Mouse (Mus musculus): ENCODE results near the gene Tmem156. TPM values are rescaled to one million over a fixed set of nuclear protein-coding genes. Genes with fewer than 3 reads are reported as not detected.
A peak's percentile ranks its signal among the peaks of the same experiment; 100 is the strongest.

The Tmem156 gene
- polyA plus RNA-seq, 1 experiment from 2014 or later, result 0.74 TPM

DNA sequence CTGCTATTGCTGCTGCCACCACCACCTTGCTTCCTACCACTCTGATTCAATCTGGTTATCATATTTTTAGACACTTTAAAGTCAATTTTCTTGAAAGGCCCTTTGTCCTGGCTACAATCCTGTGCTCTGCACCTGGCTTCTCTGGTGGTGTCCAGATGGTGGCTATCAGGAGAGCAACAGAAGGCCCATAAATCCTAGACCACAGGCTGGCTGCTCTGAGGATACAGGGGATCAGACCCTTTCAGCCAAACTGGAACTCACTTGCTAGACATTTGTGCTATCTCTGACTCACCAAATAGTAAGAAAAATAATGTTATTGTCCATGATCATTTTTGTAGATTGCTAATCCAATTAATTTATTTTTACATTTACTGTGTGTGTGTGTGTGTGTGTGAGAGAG is 1.8 kb upstream of the Tmem156 start:
- H3K4me3 ChIP-seq (ENCODE audit: low read depth, low read length), result no peak overlapping the region
- H3K9ac ChIP-seq (ENCODE audit: low read length), result no peak overlapping the region
- no peak overlapping the region for H3K27ac ChIP-seq (ENCODE audit: low read depth)
- H3K9me3 ChIP-seq (ENCODE audit: control insufficient read depth, low read length), result no peaks in the 10 kb centered on the region
- DNase-seq (ENCODE audit: low spot score) (no peak), ATAC-seq (replicated peaks; ENCODE audit: low FRiP score, low TSS enrichment, low read depth) (no peak)
- H3K36me3 ChIP-seq (ENCODE audit: control insufficient read depth, insufficient read depth, low read length), result no peaks in the 10 kb centered on the region
- peaks cover 10% of the 10 kb centered on the region for H3K4me1 ChIP-seq (replicated peaks; ENCODE audit: control insufficient read depth, insufficient read depth, low read length)
- no peak overlapping the region for H3K4me2 ChIP-seq (ENCODE audit: low read length)
- H3K27me3 ChIP-seq (replicated peaks; ENCODE audit: control insufficient read depth, insufficient read depth, low read length), result no peaks in the 10 kb centered on the region

DNA sequence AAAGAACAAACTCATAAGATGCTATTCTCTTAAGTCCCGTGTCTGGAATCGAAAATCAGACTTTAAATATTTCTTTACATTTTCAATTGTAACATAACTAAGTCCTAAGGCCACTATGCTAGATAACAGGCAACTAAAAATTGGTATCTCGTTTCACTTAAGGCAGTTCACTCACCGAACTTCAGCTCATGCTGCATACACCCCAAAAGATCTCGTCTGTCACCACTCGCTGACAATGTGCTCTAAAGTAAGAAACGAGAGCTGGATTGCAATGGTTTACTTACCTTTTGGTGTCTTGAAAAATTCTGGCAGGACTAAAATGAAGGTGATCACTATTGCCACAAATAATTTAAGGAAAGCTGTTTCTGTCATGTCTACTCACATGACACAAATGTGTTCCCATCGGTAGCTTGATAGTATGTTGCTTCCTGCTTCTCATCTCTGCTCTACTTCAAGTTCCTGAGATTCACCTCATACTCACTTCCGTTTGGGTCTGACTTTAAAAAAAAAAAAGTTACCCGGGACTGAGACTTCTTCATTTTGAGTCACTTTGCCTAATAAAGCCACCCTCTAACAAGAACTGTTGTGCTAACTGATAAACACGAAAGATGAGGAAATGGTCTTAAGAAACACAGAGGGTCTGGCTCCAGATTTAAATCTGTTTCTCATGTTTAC is 611 bp downstream of the Tmem156 start:
- Histone ChIP-seq H3K4me2 (ENCODE audit: low read length) (0 out of 2 replicates have a peak overlapping the region, but pooled peaks have one; percentile 7), H3K4me3 (ENCODE audit: low read depth, low read length) (no peak overlapping the region), H3K9me3 (ENCODE audit: control insufficient read depth, low read length) (no peaks in the 10 kb centered on the region), H3K27me3 (replicated peaks; ENCODE audit: control insufficient read depth, insufficient read depth, low read length) (no peaks in the 10 kb centered on the region), H3K27ac (ENCODE audit: low read depth) (peak overlapping the region; percentile 30; the same call in 1 of the 2 replicates), H3K9ac (ENCODE audit: low read length) (no peak overlapping the region), H3K36me3 (ENCODE audit: control insufficient read depth, insufficient read depth, low read length) (no peaks in the 10 kb centered on the region), H3K4me1 (replicated peaks; ENCODE audit: control insufficient read depth, insufficient read depth, low read length) (peaks cover 7% of the 10 kb centered on the region)
- WGBS, result 54% methylated on average over 11 of the region's 11 CpGs
- DNase-seq (ENCODE audit: low spot score) (no peak), ATAC-seq (replicated peaks; ENCODE audit: low FRiP score, low TSS enrichment, low read depth) (no peak)

DNA sequence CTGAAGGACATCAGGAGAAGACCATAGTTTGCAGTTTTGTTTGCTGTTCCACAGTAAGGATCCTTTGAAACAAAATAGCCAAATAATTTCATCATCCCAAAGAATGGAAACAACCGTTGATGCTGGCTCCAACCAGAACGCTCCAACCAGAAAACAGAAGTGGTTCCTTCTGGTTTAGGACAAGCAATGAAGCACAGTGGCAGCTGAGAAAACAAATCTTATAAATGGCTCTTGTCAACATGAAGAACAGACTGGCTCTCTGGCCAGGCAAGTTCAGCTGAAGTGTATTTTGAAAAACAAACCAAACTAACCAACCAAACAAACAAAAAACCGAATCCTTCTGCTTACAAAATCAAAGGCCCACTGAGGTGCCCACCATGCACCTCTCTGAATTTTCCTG is 2.2 kb downstream of the Tmem156 start:
- no peak for DNase-seq (ENCODE audit: low spot score)
- Histone ChIP-seq H3K27ac (ENCODE audit: low read depth) (no peak overlapping the region), H3K4me3 (ENCODE audit: low read depth, low read length) (no peak overlapping the region), H3K4me1 (replicated peaks; ENCODE audit: control insufficient read depth, insufficient read depth, low read length) (peaks cover 7% of the 10 kb centered on the region), H3K9ac (ENCODE audit: low read length) (no peak overlapping the region), H3K9me3 (ENCODE audit: control insufficient read depth, low read length) (no peaks in the 10 kb centered on the region), H3K27me3 (replicated peaks; ENCODE audit: control insufficient read depth, insufficient read depth, low read length) (no peaks in the 10 kb centered on the region), H3K36me3 (ENCODE audit: control insufficient read depth, insufficient read depth, low read length) (no peaks in the 10 kb centered on the region), H3K4me2 (ENCODE audit: low read length) (no peak overlapping the region)
- ATAC-seq (replicated peaks; ENCODE audit: low FRiP score, low TSS enrichment, low read depth), result no peak
- WGBS, result 72% methylated on average over 3 of the region's 3 CpGs

DNA sequence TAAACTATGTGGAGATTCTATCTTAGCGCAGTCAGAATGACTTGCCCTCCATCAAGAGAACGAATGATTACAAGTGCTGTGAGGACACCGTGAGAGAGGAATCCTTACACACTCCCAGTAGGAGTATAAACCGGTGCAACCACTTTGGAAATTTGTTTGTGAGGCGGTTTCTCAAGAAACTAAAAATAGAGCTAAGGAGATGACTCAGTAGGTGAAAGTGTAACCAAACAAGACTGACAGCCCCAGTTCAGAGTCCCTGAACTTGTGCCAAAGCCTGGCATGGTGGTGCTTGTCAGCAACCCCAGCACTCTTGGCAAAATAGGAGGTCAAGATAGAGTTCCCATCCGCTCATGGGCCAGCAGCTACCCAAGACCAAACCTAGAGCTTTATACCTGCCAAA is 5.4 kb downstream of the Tmem156 start:
- H3K4me3 ChIP-seq (ENCODE audit: low read depth, low read length), result no peak overlapping the region
- no peaks in the 10 kb centered on the region for H3K4me1 ChIP-seq (replicated peaks; ENCODE audit: control insufficient read depth, insufficient read depth, low read length)
- no peak for DNase-seq (ENCODE audit: low spot score)
- H3K27ac ChIP-seq (ENCODE audit: low read depth), result no peak overlapping the region
- no peak for ATAC-seq (replicated peaks; ENCODE audit: low FRiP score, low TSS enrichment, low read depth)
- H3K9ac ChIP-seq (ENCODE audit: low read length), result no peak overlapping the region
- H3K9me3 ChIP-seq (ENCODE audit: control insufficient read depth, low read length), result no peaks in the 10 kb centered on the region
- WGBS, result 72% methylated on average over 6 of the region's 6 CpGs
- no peaks in the 10 kb centered on the region for H3K36me3 ChIP-seq (ENCODE audit: control insufficient read depth, insufficient read depth, low read length)
- H3K27me3 ChIP-seq (replicated peaks; ENCODE audit: control insufficient read depth, insufficient read depth, low read length), result no peaks in the 10 kb centered on the region
- no peak overlapping the region for H3K4me2 ChIP-seq (ENCODE audit: low read length)

DNA sequence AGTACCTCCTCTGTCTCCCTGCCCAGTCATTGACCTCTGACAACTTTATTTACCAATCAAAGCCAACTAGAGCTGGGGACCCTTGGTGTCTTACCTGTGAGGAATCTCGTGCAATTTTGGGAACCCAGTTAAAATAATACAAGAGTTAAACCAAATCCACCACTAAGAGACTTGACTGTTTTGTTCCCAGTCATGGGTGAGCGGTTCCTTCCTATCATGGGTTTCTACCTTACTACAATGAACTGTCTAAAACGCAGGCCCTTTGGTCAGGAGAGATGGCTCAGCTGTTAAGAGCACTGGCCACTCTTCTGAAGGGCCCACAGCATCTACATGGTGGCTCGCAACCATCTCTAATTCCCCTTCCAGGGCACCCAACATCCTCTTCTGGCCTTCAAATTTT is 10.1 kb downstream of the Tmem156 start:
- ATAC-seq (replicated peaks; ENCODE audit: low FRiP score, low TSS enrichment, low read depth), result no peak
- Histone ChIP-seq H3K27me3 (replicated peaks; ENCODE audit: control insufficient read depth, insufficient read depth, low read length) (no peaks in the 10 kb centered on the region), H3K4me1 (replicated peaks; ENCODE audit: control insufficient read depth, insufficient read depth, low read length) (0 out of 2 replicates have a peak, but pooled peaks cover 3% of the 10 kb centered on the region), H3K9me3 (ENCODE audit: control insufficient read depth, low read length) (no peaks in the 10 kb centered on the region), H3K4me2 (ENCODE audit: low read length) (no peak overlapping the region), H3K4me3 (ENCODE audit: low read depth, low read length) (no peak overlapping the region), H3K27ac (ENCODE audit: low read depth) (no peak overlapping the region), H3K9ac (ENCODE audit: low read length) (no peak overlapping the region), H3K36me3 (ENCODE audit: control insufficient read depth, insufficient read depth, low read length) (no peaks in the 10 kb centered on the region)
- no peak for DNase-seq (ENCODE audit: low spot score)
- WGBS, result 81% methylated on average over 4 of the region's 4 CpGs

DNA sequence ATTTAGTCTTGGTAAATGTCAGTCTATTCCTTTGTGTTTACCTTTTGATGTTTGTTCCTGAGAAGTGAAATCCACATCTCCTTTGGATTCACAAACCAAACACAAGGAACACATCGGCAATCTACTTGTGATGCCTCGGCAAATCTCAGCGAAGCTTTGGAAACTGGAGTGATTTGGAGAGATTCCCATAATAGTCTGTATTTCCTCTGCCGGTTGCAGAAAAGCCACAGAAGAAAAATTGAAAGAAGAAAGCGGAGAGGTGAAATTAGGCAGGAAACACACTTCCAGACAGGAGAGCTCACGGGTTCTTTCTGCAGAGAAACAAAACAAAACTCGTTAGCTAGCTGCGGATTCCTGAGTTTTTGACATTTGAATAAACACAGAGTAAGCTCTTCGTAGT is 12.1 kb downstream of the Tmem156 start:
- Histone ChIP-seq H3K4me3 (ENCODE audit: low read depth, low read length) (peak overlapping the region; percentile 34), H3K36me3 (ENCODE audit: control insufficient read depth, insufficient read depth, low read length) (no peaks in the 10 kb centered on the region), H3K9ac (ENCODE audit: low read length) (peak overlapping the region; percentile 30; the same call in 1 of the 2 replicates), H3K9me3 (ENCODE audit: control insufficient read depth, low read length) (no peaks in the 10 kb centered on the region), H3K4me1 (replicated peaks; ENCODE audit: control insufficient read depth, insufficient read depth, low read length) (0 out of 2 replicates have a peak, but pooled peaks cover 3% of the 10 kb centered on the region), H3K27me3 (replicated peaks; ENCODE audit: control insufficient read depth, insufficient read depth, low read length) (no peaks in the 10 kb centered on the region), H3K27ac (ENCODE audit: low read depth) (peak overlapping the region; percentile 20; the same call in 1 of the 2 replicates), H3K4me2 (ENCODE audit: low read length) (peak overlapping the region; percentile 48)
- ATAC-seq (replicated peaks; ENCODE audit: low FRiP score, low TSS enrichment, low read depth), result no peak
- WGBS, result 30% methylated on average over 9 of the region's 9 CpGs
- no peak for DNase-seq (ENCODE audit: low spot score)

DNA sequence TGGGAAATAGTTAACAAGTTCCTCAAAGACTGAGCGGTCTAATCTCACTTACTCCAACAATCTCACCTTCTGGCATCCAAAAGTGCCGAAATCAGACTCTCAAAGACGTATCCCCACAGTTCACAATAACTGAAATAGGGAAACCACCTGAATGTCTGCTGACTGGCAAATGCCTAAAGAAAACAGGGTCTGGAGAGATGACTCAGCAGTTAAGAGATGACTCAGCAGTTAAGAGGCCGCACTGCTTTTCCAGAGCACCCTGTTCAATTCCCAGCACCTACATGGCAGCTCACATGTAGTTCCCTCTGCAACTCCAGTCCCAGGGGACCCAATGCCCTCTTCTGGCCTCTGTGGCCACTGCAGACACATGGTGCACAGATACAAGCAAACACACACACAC is 13.9 kb downstream of the Tmem156 start:
- no peak overlapping the region for H3K4me3 ChIP-seq (ENCODE audit: low read depth, low read length)
- H3K36me3 ChIP-seq (ENCODE audit: control insufficient read depth, insufficient read depth, low read length), result no peaks in the 10 kb centered on the region
- H3K9ac ChIP-seq (ENCODE audit: low read length), result no peak overlapping the region
- H3K4me1 ChIP-seq (replicated peaks; ENCODE audit: control insufficient read depth, insufficient read depth, low read length), result 0 out of 2 replicates have a peak, but pooled peaks cover 3% of the 10 kb centered on the region
- ATAC-seq (replicated peaks; ENCODE audit: low FRiP score, low TSS enrichment, low read depth), result no peak
- no peak overlapping the region for H3K27ac ChIP-seq (ENCODE audit: low read depth)
- WGBS, result 90% methylated on average over 4 of the region's 4 CpGs
- H3K4me2 ChIP-seq (ENCODE audit: low read length), result no peak overlapping the region
- DNase-seq (ENCODE audit: low spot score), result no peak
- H3K27me3 ChIP-seq (replicated peaks; ENCODE audit: control insufficient read depth, insufficient read depth, low read length), result no peaks in the 10 kb centered on the region
- H3K9me3 ChIP-seq (ENCODE audit: control insufficient read depth, low read length), result no peaks in the 10 kb centered on the region

DNA sequence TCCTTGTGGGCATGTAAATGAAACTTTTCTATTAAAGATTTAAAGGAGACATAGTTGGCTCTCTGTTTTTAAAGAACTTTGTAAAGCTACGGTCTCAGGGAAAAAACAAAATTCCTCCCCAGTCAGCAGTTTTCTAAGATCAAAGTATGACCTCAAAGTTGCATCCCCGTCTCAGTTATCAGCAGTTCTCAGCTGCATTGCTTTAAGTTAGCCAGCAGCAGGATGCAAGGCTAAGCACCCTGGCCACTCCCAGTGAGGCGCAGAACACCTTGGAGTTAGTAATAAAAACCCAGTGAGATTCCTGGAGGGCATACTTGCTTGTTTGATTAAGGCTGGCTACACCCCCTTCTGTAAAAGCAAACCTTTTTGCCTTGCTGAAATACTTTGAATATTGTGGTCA is 15.2 kb downstream of the Tmem156 start:
- H3K4me2 ChIP-seq (ENCODE audit: low read length), result no peak overlapping the region
- no peak overlapping the region for H3K27ac ChIP-seq (ENCODE audit: low read depth)
- ATAC-seq (replicated peaks; ENCODE audit: low FRiP score, low TSS enrichment, low read depth) (no peak), DNase-seq (ENCODE audit: low spot score) (no peak)
- no peaks in the 10 kb centered on the region for H3K36me3 ChIP-seq (ENCODE audit: control insufficient read depth, insufficient read depth, low read length)
- H3K9me3 ChIP-seq (ENCODE audit: control insufficient read depth, low read length), result no peaks in the 10 kb centered on the region
- H3K4me3 ChIP-seq (ENCODE audit: low read depth, low read length), result no peak overlapping the region
- no peak overlapping the region for H3K9ac ChIP-seq (ENCODE audit: low read length)
- WGBS, result 28% methylated on average over 3 of the region's 3 CpGs
- no peaks in the 10 kb centered on the region for H3K27me3 ChIP-seq (replicated peaks; ENCODE audit: control insufficient read depth, insufficient read depth, low read length)
- 0 out of 2 replicates have a peak, but pooled peaks cover 3% of the 10 kb centered on the region for H3K4me1 ChIP-seq (replicated peaks; ENCODE audit: control insufficient read depth, insufficient read depth, low read length)

DNA sequence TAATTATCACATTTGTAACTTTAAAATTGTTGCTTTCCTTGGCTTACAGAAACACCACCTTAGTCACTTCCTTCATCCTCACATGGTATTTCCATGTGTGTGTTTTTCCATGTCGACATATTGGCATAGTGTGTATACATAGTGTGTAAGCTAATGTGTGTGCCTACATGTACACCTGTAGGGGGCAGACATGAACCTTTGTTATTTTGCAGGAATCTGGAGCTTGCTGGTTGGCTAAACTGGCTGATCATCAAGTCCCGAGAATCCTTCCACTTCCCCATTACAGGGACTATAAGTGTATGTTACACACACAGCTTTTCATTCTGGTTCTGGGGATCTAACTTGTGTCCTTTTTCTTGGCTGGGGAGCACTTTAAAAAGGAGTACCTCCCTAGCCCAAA is 15.8 kb downstream of the Tmem156 start:
- Histone ChIP-seq H3K4me3 (ENCODE audit: low read depth, low read length) (no peak overlapping the region), H3K9ac (ENCODE audit: low read length) (no peak overlapping the region), H3K36me3 (ENCODE audit: control insufficient read depth, insufficient read depth, low read length) (no peaks in the 10 kb centered on the region), H3K27ac (ENCODE audit: low read depth) (no peak overlapping the region), H3K9me3 (ENCODE audit: control insufficient read depth, low read length) (no peaks in the 10 kb centered on the region), H3K4me2 (ENCODE audit: low read length) (no peak overlapping the region), H3K27me3 (replicated peaks; ENCODE audit: control insufficient read depth, insufficient read depth, low read length) (no peaks in the 10 kb centered on the region), H3K4me1 (replicated peaks; ENCODE audit: control insufficient read depth, insufficient read depth, low read length) (0 out of 2 replicates have a peak, but pooled peaks cover 3% of the 10 kb centered on the region)
- DNase-seq (ENCODE audit: low spot score) (no peak), ATAC-seq (replicated peaks; ENCODE audit: low FRiP score, low TSS enrichment, low read depth) (no peak)
- 75% methylated on average over 2 of the region's 2 CpGs for WGBS

Measured in intestine, embryonic 14.5 days (tissue).